Mouse (Mus musculus): ENCODE data around the gene Ripply2. TPM values are rescaled to one million over a fixed set of nuclear protein-coding genes. Genes with fewer than 3 reads are reported as not detected.

The Ripply2 gene
- polyA plus RNA-seq, 1 experiment from 2014 or later: 2.6 TPM

- Histone ChIP-seq H3K9me3 (no peaks in the 10 kb centered on the region), H3K27me3 (no peaks in the 10 kb centered on the region), H3K36me3 (no peaks in the 10 kb centered on the region), H3K4me2 (replicated peaks) (no peak overlapping the region), H3K27ac (replicated peaks) (no peak overlapping the region), H3K9ac (replicated peaks) (no peak overlapping the region), H3K4me3 (no peak overlapping the region), H3K4me1 (no peaks in the 10 kb centered on the region)
- ATAC-seq (ENCODE audit: low FRiP score, low read depth): no peak
- WGBS: 88% methylated on average over 8 of the region's 8 CpGs
These were observed 23.6 kb upstream of the Ripply2 start for GRCm38 (mm10) chr9:86991758-86992157.

- Histone ChIP-seq H3K4me1 (no peaks in the 10 kb centered on the region), H3K9ac (replicated peaks) (no peak overlapping the region), H3K4me3 (no peak overlapping the region), H3K9me3 (no peaks in the 10 kb centered on the region), H3K27ac (replicated peaks) (no peak overlapping the region), H3K36me3 (no peaks in the 10 kb centered on the region), H3K27me3 (no peaks in the 10 kb centered on the region), H3K4me2 (replicated peaks) (no peak overlapping the region)
- WGBS: 70% methylated on average over 3 of the region's 3 CpGs
- no peak for ATAC-seq (ENCODE audit: low FRiP score, low read depth)
These were observed 18.2 kb upstream of the Ripply2 start for GRCm38 (mm10) chr9:86997046-86997691.

GRCm38 (mm10) chr9:86999956-87000582, 15.3 kb upstream of the Ripply2 start:
- H3K9me3 ChIP-seq: no peaks in the 10 kb centered on the region
- 86% methylated on average over 2 of the region's 2 CpGs for WGBS
- H3K4me3 ChIP-seq: no peak overlapping the region
- H3K27me3 ChIP-seq: no peaks in the 10 kb centered on the region
- no peaks in the 10 kb centered on the region for H3K36me3 ChIP-seq
- H3K27ac ChIP-seq (replicated peaks): no peak overlapping the region
- no peak overlapping the region for H3K9ac ChIP-seq (replicated peaks)
- H3K4me1 ChIP-seq: no peaks in the 10 kb centered on the region
- no peak for ATAC-seq (ENCODE audit: low FRiP score, low read depth)
- H3K4me2 ChIP-seq (replicated peaks): no peak overlapping the region

GRCm38 (mm10) chr9:87004701-87005434, 10.5 kb upstream of the Ripply2 start:
- Histone ChIP-seq H3K4me1 (no peaks in the 10 kb centered on the region; the same call in 1 of the 2 replicates), H3K4me2 (replicated peaks) (no peak overlapping the region), H3K36me3 (no peaks in the 10 kb centered on the region), H3K27me3 (no peaks in the 10 kb centered on the region), H3K4me3 (no peak overlapping the region), H3K9me3 (no peaks in the 10 kb centered on the region), H3K9ac (replicated peaks) (no peak overlapping the region), H3K27ac (replicated peaks) (no peak overlapping the region)
- no peak for ATAC-seq (ENCODE audit: low FRiP score, low read depth)
- WGBS: 82% methylated on average over 6 of the region's 6 CpGs

- Histone ChIP-seq H3K9me3 (no peaks in the 10 kb centered on the region), H3K4me2 (replicated peaks) (no peak overlapping the region), H3K9ac (replicated peaks) (no peak overlapping the region), H3K36me3 (no peaks in the 10 kb centered on the region), H3K27me3 (no peaks in the 10 kb centered on the region), H3K4me3 (no peak overlapping the region), H3K4me1 (no peaks in the 10 kb centered on the region; the same call in 1 of the 2 replicates), H3K27ac (replicated peaks) (no peak overlapping the region)
- no peak for ATAC-seq (ENCODE audit: low FRiP score, low read depth)
- 77% methylated on average over 5 of the region's 5 CpGs for WGBS
These were observed 9.9 kb upstream of the Ripply2 start for GRCm38 (mm10) chr9:87005435-87005779.

- Histone ChIP-seq H3K4me3 (no peak overlapping the region), H3K4me2 (replicated peaks) (no peak overlapping the region), H3K27ac (replicated peaks) (no peak overlapping the region), H3K9me3 (no peaks in the 10 kb centered on the region), H3K36me3 (no peaks in the 10 kb centered on the region), H3K27me3 (no peaks in the 10 kb centered on the region), H3K4me1 (no peaks in the 10 kb centered on the region; the same call in 1 of the 2 replicates), H3K9ac (replicated peaks) (no peak overlapping the region)
- ATAC-seq (ENCODE audit: low FRiP score, low read depth): no peak
- WGBS: 83% methylated on average over 6 of the region's 6 CpGs
These were observed 6.8 kb upstream of the Ripply2 start for GRCm38 (mm10) chr9:87008507-87008906.

GRCm38 (mm10) chr9:87008919-87009318, 6.4 kb upstream of the Ripply2 start:
- H3K9ac ChIP-seq (replicated peaks): no peak overlapping the region
- no peaks in the 10 kb centered on the region; the same call in 1 of the 2 replicates for H3K4me1 ChIP-seq
- no peaks in the 10 kb centered on the region for H3K9me3 ChIP-seq
- no peak overlapping the region for H3K27ac ChIP-seq (replicated peaks)
- peaks cover 1% of the 10 kb centered on the region; the same call in 1 of the 2 replicates for H3K27me3 ChIP-seq
- ATAC-seq (ENCODE audit: low FRiP score, low read depth): peak; percentile 54; the same call in 1 of the 2 replicates
- no peak overlapping the region for H3K4me2 ChIP-seq (replicated peaks)
- no peaks in the 10 kb centered on the region for H3K36me3 ChIP-seq
- 77% methylated on average over 1 of the region's 1 CpGs for WGBS
- H3K4me3 ChIP-seq: no peak overlapping the region

GRCm38 (mm10) chr9:87015938-87016294, 579 bp downstream of the Ripply2 start:
- H3K4me2 ChIP-seq (replicated peaks): peak overlapping the region; percentile 86
- 5% methylated on average over 10 of the region's 10 CpGs for WGBS
- H3K4me1 ChIP-seq: peaks cover 9% of the 10 kb centered on the region; the same call in 1 of the 2 replicates
- peaks cover 33% of the 10 kb centered on the region for H3K27me3 ChIP-seq
- H3K9ac ChIP-seq (replicated peaks): peak overlapping the region; percentile 65
- peak; percentile 84 for ATAC-seq (ENCODE audit: low FRiP score, low read depth)
- H3K27ac ChIP-seq (replicated peaks): no peak overlapping the region
- peak overlapping the region; percentile 54 for H3K4me3 ChIP-seq
- no peaks in the 10 kb centered on the region for H3K36me3 ChIP-seq
- no peaks in the 10 kb centered on the region for H3K9me3 ChIP-seq

GRCm38 (mm10) chr9:87021778-87022523, 6.6 kb downstream of the Ripply2 start, which contains the start of gene Cyb5r4:
Gene Cyb5r4, plus strand, starts transcription at chr9:87022014.
- ATAC-seq (ENCODE audit: low FRiP score, low read depth): peak; percentile 100
- Histone ChIP-seq H3K36me3 (no peaks in the 10 kb centered on the region), H3K4me1 (peaks cover 11% of the 10 kb centered on the region), H3K27ac (replicated peaks) (peak within 1 kb of the TSS; percentile 58), H3K4me2 (replicated peaks) (peak within 1 kb of the TSS; percentile 72), H3K4me3 (peak within 1 kb of the TSS; percentile 86), H3K27me3 (peaks cover 11% of the 10 kb centered on the region), H3K9ac (replicated peaks) (peak within 1 kb of the TSS; percentile 74), H3K9me3 (no peaks in the 10 kb centered on the region)
- WGBS: under 1% methylated on average over 50 of the region's 52 CpGs

- no peak overlapping the region for H3K4me3 ChIP-seq
- H3K36me3 ChIP-seq: no peaks in the 10 kb centered on the region; the same call in 1 of the 2 replicates
- H3K9ac ChIP-seq (replicated peaks): no peak overlapping the region
- no peaks in the 10 kb centered on the region for H3K9me3 ChIP-seq
- H3K4me2 ChIP-seq (replicated peaks): no peak overlapping the region
- ATAC-seq (ENCODE audit: low FRiP score, low read depth): no peak
- 81% methylated on average over 6 of the region's 6 CpGs for WGBS
- no peaks in the 10 kb centered on the region for H3K27me3 ChIP-seq
- no peak overlapping the region for H3K27ac ChIP-seq (replicated peaks)
- peaks cover 11% of the 10 kb centered on the region for H3K4me1 ChIP-seq
These were observed 10.4 kb downstream of the Ripply2 start for GRCm38 (mm10) chr9:87025764-87026163.

- no peaks in the 10 kb centered on the region for H3K9me3 ChIP-seq
- WGBS: 44% methylated on average over 8 of the region's 8 CpGs
- peak; percentile 64 for ATAC-seq (ENCODE audit: low FRiP score, low read depth)
- no peak overlapping the region for H3K9ac ChIP-seq (replicated peaks)
- H3K4me1 ChIP-seq: peaks cover 7% of the 10 kb centered on the region
- peaks cover 5% of the 10 kb centered on the region for H3K36me3 ChIP-seq
- no peak overlapping the region for H3K4me2 ChIP-seq (replicated peaks)
- no peak overlapping the region for H3K4me3 ChIP-seq
- H3K27ac ChIP-seq (replicated peaks): no peak overlapping the region
- no peaks in the 10 kb centered on the region for H3K27me3 ChIP-seq
These were observed 12.2 kb downstream of the Ripply2 start for GRCm38 (mm10) chr9:87027423-87028084.

Measured in midbrain, embryonic 12.5 days (tissue).